Mouse (Mus musculus) left cerebral cortex, postnatal 36 days (tissue): ENCODE results near the gene Spryd3. TPM values are rescaled to one million over a fixed set of nuclear protein-coding genes. Genes with fewer than 3 reads are reported as not detected.
A peak's percentile ranks its signal among the peaks of the same experiment; 100 is the strongest.
"Not testable (repeated sequence)": the region's sequence is repeated elsewhere in the genome, so short reads cannot be mapped to it uniquely, and the experiment has no call there.

ENCODE experiments used
- DNase-seq, 2 experiments: peaks; one replicate each; pipeline ENCODE4 v3.0.0; 2021 to 2022; ENCODE audit warnings: low spot score in 2 of 2, mixed read lengths in 1 of 2
- intact Hi-C: fragments of 180-260 bp; cut with DNase I; formaldehyde crosslinking; loops from one replicate; pipeline ENCODE4 v1.15.1; 2025
- total RNA-seq, 2 experiments: library from RNA; stranded (reverse); gene quantifications; 2 replicates each; pipeline ENCODE4 v1.2.3; 2021

The Spryd3 gene
- total RNA-seq, 2 experiments from 2014 or later, result 140 to 160 TPM

DNA sequence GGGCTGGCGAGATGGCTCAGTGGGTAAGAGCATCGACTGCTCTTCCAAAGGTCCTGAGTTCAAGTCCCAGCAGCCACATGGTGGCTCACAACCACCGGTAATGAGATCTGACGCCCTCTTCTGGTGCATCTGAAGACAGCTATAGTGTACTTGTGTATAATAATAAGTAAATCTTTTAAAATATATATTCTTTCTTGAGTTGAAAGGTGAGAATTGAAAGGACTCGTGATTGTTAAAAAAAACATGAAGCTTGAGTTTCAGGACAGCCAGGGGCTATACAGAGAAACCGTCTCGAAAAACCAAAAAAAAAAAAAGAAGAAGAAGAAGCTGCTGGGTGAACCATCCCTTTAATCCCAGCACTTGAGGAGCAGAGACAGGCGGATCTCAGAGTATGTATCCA lies 56.1 kb downstream of the Spryd3 start:
- not testable (repeated sequence) for DNase-seq
- intact Hi-C loops, result loop anchor here (10.0 kb wide), 1 partner anchor 855 kb away; the partner anchor contains the start of gene Grasp

DNA sequence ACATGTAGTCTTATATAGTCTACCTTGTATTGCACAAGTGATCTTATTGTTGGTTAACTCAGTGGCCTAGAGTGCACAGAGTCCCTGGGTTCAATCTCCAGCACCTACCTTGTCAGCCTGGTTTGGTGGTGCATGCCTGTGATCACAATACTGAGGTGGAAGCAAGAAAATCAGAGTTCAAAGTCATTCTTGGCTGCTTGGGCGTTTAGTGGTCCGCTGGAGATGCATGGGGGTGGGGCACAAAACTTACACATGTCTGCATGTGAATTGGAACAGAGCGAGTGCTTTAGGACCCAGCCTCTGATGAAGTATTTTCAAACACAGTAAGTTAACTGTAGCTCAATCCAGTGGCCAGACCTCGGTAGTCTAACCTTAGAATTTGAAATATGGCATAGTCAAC lies 56.8 kb downstream of the Spryd3 start:
- intact Hi-C loops, result loop anchor here (10.0 kb wide), 1 partner anchor 854 kb away; the partner anchor contains the start of gene Grasp
- DNase-seq, result no peak

DNA sequence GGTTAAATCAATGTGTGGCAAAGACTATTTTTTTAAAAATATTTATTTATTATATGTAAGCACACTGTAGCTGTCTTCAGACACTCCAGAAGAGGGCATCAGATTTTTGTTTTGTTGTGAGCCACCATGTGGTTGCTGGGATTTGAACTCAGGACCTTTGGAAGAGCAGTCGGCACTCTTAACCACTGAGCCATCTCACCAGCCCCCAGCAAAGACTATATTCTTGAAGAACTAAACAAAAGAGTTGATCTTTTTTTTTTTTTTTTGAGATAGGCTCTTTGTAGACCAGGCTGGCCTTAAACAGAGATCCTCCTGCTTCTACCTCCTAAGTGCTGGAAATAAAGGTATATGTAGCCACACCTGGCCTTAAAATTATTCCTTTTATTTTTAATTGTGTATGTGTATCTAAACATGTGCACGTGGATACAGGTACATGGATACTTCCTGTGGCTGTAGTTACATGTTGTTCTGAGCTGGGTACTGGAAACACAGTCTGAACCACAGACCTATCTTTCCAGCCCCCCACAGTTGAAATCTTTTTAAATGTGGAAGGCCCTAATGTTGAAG lies 58.8 kb downstream of the Spryd3 start:
- intact Hi-C loops, result loop anchor here (10.0 kb wide), 1 partner anchor 852 kb away; the partner anchor contains the start of gene Grasp
- DNase-seq, result no peak

DNA sequence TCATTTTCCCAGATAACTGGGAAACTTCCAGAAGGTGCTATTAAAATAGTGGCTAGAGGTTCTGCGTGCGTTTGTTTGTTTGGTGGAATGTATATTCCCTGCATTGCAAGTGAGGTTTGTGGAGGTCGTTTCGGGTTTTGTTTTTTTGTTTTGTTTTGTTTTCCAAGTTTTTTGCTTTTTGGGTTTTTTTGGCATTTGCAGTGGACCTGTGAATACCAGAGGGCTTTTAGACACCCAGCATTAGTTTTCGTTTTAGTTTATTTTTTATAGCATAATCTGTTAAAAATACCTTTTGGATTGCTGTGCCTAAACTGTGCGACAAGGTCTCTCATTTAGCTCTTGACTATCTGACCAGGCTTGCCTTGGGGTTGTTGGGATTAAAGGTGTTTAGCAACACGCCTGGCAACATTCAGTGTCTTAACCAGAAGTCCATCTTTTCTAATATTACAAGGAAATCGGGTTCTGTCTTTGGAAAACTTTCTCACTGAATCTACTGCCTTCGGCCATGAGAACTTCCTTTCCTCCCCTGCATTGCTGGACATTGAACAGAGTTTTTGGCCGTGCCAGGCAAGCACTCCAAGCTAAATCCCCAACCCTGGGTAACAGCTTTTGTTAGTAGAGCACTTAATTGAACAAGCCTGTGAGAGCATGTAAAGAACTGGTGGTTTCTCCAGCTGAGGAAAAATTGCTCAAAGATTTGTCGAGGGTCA lies 61.0 kb downstream of the Spryd3 start:
- no peak for DNase-seq

DNA sequence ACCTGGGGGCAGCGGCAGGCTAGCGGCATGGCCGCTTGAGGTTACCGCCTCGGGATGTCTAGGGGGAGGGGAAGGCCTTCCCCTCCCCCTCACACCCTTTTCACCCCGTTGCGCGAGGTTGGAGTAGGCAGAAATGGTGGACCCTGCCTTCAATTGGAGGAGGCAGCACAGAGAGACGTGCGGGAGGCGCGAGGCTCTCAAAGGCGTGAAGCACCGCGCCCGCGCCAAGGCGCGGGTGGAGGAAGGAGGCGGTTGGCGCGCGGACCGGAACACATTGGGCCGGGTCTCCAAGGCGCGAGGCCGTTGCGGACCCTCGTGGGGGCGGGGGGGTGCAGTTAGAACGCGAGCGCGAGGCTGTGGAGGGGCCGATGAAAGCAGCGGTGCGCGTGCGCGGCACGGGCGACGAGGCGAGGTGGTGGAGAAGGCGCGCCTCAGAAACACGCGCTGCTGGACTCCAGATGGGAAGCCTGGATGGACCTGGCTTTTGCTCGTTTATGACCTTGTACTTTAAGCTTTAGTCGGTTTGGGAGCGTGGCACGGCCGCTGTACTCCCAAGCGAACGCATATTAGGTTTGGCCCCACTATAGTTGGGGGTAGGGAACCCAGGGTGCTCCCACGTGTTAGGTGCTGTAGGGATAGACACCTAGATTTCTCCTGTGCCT lies 61.8 kb downstream of the Spryd3 start:
- intact Hi-C loops, result loop anchor here (10.0 kb wide), 1 partner anchor 849 kb away; the partner anchor contains the start of gene Grasp
- peak; percentile 58 to 65 for DNase-seq

More for the DNA sequence above, 61.0 kb downstream of the Spryd3 start:
- intact Hi-C loops, result loop anchor here (10.0 kb wide), 1 partner anchor 850 kb away; the partner anchor contains the start of gene Grasp

DNA sequence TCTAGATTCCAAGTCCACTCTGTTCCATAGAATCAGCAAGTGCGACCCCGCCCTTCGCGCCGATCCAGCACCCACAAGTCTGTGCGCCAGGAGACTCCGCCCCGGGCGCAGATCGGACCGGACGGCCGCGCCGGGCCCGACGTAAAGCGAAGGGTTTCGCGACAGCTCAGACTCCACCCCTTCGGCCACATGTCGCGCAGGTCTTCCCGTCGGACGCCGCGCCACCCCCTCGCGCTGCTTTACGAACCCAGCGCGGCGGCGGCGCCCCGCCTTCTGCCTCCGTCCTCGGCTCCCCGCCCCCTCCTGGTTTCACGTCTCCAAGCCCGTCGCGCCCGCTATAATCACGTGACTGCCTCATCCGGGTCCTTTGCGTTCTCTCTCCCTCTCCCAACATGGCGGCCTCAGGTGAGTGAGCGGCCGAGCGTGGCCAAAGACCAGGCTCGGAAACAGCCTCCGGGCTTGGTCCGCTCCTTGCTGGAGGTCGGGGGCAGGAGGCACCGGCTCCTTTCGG lies 62.4 kb downstream of the Spryd3 start, which contains the start of gene Eif4b:
Gene Eif4b, plus strand, starts transcription at position 215 of the 511 bp plus-strand sequence.
- intact Hi-C loops, result loop anchor here (10.0 kb wide), 1 partner anchor 849 kb away; the partner anchor contains the start of gene Grasp
- peak; percentile 99 for DNase-seq

DNA sequence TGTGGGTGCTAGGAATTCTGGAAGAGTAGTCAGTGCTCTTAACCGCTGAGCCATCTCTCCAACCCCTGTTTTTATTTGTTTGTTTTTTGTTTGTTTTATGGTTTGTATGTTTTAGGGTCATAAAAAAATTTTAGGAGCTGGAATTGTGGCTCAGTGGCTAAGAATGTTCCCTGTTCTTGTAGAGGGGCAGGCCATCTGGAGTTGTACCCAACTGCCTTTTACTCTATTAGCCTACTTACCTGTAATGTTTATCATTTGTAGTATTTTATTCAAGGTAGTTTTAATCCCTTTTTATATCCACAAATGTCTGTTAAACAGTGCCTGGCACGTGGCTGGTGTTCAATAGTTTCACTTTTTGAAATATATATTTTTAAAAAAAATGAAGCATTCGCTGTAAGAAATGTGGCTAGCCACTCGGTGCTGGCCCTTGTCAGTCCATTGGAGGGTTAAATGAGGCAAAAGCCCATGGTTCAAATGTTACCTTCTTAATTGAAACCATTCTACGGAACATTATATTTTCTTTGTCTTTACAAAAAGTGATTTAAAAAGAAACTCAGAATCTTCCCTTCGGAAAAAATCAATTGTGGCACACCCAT lies 63.0 kb downstream of the Spryd3 start:
- intact Hi-C loops, result loop anchor here (10.0 kb wide), 1 partner anchor 848 kb away; the partner anchor contains the start of gene Grasp
- no peak for DNase-seq

DNA sequence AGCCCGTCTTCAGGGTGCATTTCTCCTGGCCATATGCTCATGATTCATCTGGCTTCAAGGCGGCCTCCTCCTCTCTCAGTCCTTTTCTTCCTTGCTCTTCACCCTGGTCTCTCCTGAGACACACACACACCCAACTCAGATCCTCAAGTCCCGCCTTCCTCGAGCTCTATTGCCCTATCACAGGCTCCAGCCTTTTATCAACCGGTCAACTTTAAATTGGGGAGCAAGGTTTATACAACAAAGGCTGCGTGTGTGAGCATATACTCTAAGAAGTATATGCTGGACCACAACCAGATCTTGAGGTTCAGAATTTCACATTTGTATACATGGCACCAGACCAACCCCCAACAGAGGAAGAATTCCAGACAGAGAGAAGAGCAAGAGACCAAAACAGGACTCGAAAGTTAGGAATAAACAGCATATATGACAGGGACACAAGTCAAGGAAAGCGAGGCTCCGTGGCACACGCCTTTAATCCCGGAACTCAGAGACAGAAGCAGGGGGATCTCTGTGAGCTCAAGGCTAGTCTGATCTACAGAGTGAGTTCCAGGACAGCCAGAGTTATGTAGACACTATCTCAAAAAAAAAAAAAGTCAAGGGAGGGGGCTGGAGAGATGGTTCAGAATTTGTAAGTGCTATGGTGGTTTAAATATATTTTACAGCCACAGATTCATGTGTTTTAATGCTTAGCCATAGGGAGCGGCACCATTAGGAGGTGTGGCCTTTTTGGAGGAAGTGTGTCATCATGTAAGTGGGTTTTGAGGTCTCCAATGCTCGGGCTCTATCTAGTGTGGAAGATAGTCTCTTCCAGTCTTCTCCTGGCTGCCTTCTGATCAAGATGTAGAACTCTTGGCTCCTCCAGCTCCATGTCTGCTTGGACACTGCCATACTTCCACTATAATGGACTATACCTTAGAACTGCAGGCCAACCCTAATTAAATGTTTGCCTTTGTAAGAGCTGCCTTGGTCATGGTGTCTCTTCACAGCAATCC lies 65.3 kb downstream of the Spryd3 start:
- no peak for DNase-seq
- intact Hi-C loops, result loop anchor here (10.0 kb wide), 1 partner anchor 846 kb away; the partner anchor contains the start of gene Grasp

Other genes with a start within 250 kb of the Spryd3 start
- not detected for gene Krt76, start 243.3 kb downstream of the Spryd3 start, total RNA-seq
- not detected for gene Krt4, start 211.5 kb downstream of the Spryd3 start, total RNA-seq
- gene Krt79, start 195.9 kb downstream of the Spryd3 start, total RNA-seq, result not detected
- not detected for gene Krt78, start 181.9 kb downstream of the Spryd3 start, total RNA-seq
- gene Krt8, start 131.8 kb downstream of the Spryd3 start, total RNA-seq, result not detected
- under 1 TPM in 1 of 2 experiments, not detected in 1; 0.22 TPM for gene Krt18, start 108.1 kb downstream of the Spryd3 start, total RNA-seq
- 100 to 1,000 TPM; 157 to 165 TPM for gene Eif4b, start 62.5 kb downstream of the Spryd3 start, total RNA-seq
- gene Tns2, start 35.8 kb downstream of the Spryd3 start, total RNA-seq, result 10 to 100 TPM; 17.2 to 28.6 TPM
- 10 to 100 TPM; 39.5 to 57.1 TPM for gene Igfbp6, start 8.1 kb upstream of the Spryd3 start, total RNA-seq
- gene Soat2, start 14.3 kb upstream of the Spryd3 start, total RNA-seq, result under 1 TPM in 1 of 2 experiments, not detected in 1; 0.23 TPM
- 10 to 100 TPM; 61.0 to 64.0 TPM for gene Zfp740, start 67.0 kb upstream of the Spryd3 start, total RNA-seq
- 10 to 100 TPM; 23.9 to 29.4 TPM for gene Csad, start 68.5 kb upstream of the Spryd3 start, total RNA-seq
- gene Itgb7, start 95.7 kb upstream of the Spryd3 start, total RNA-seq, result 1 to 10 TPM; 1.1 to 1.5 TPM
- 10 to 100 TPM; 13.1 to 13.9 TPM for gene Rarg, start 121.3 kb upstream of the Spryd3 start, total RNA-seq
- gene Gm9918, start 134.3 kb upstream of the Spryd3 start, total RNA-seq, result not detected
- 10 to 100 TPM; 40.9 to 43.9 TPM for gene Mfsd5, start 143.2 kb upstream of the Spryd3 start, total RNA-seq
- gene Espl1, start 160.0 kb upstream of the Spryd3 start, total RNA-seq, result 1 to 10 TPM; 1.1 TPM
- gene Pfdn5, start 189.9 kb upstream of the Spryd3 start, total RNA-seq, result 100 to 1,000 TPM; 374 to 425 TPM
- 10 to 100 TPM; 45.8 to 69.3 TPM for gene Myg1, start 195.5 kb upstream of the Spryd3 start, total RNA-seq
- 10 to 100 TPM; 17.2 to 17.7 TPM for gene Aaas, start 214.5 kb upstream of the Spryd3 start, total RNA-seq
- gene Sp7, start 230.9 kb upstream of the Spryd3 start, total RNA-seq, result under 1 TPM; 0.79 to 1.00 TPM